Mouse (Mus musculus): Measurements from ENCODE around the gene 2410131K14Rik. TPM values are rescaled to one million over a fixed set of nuclear protein-coding genes. Genes with fewer than 3 reads are reported as not detected.

The 2410131K14Rik gene
- polyA plus RNA-seq, 1 experiment from 2014 or later, result 11.3 TPM

DNA sequence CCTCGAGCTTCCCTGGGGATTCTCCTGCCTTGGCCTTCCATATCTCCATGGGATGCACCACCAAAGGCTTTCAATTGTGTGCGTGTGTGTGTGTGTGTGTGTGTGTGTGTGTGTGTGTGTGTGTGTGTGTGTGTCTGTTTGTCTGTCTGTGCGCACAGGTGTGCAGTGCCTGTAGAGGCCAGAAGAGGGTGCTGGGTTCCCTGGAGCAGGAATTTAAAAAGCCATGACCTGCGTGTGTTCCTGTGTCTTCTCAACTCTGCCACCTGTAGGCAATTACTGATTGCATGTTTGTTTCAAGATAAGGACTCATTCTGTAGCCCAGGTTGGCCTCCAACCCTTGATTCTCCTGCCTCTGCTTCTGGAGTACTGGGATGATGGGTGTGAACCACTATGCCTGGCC is 46.4 kb downstream of the 2410131K14Rik start:
- Histone ChIP-seq H3K4me2 (replicated peaks; ENCODE audit: low read depth, low read length) (no peak overlapping the region), H3K27ac (ENCODE audit: low read depth, low read length) (no peak overlapping the region), H3K9ac (ENCODE audit: low read depth, low read length) (no peak overlapping the region), H3K27me3 (ENCODE audit: control insufficient read depth, insufficient read depth, low read length) (no peaks in the 10 kb centered on the region), H3K9me3 (ENCODE audit: control insufficient read depth, low read length) (no peaks in the 10 kb centered on the region), H3K4me3 (ENCODE audit: low read depth, low read length) (no peak overlapping the region), H3K4me1 (replicated peaks; ENCODE audit: control insufficient read depth, insufficient read depth, low read length) (no peaks in the 10 kb centered on the region), H3K36me3 (ENCODE audit: control insufficient read depth, insufficient read depth, low read length) (no peaks in the 10 kb centered on the region)
- 94% methylated on average over 4 of the region's 4 CpGs for WGBS
- DNase-seq (ENCODE audit: low spot score), result no peak
- no peak for ATAC-seq (ENCODE audit: low FRiP score)

DNA sequence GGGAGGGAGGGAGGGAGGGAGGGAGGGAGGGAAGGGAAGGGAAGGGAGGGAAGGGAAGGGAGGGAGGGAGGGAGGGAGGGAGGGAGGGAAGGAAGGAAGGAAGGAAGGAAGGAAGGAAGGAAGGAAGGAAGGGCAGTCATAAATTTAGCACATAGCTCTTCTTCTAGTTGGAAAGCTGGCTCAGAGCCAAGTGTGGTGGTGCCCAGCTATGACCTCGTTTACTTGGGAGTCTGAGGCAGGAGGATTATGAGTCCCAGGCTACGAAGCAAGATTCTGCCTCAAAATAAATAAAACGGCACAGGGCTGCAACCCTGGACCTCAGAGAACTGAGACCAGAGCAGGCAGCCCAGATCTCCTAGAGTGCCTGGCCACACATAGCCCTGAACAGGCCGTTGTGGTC is 47.4 kb downstream of the 2410131K14Rik start:
- H3K4me3 ChIP-seq (ENCODE audit: low read depth, low read length), result no peak overlapping the region
- ATAC-seq (ENCODE audit: low FRiP score), result no peak
- H3K27ac ChIP-seq (ENCODE audit: low read depth, low read length), result no peak overlapping the region
- H3K4me1 ChIP-seq (replicated peaks; ENCODE audit: control insufficient read depth, insufficient read depth, low read length), result no peaks in the 10 kb centered on the region
- H3K27me3 ChIP-seq (ENCODE audit: control insufficient read depth, insufficient read depth, low read length), result no peaks in the 10 kb centered on the region
- 68% methylated on average over 4 of the region's 4 CpGs for WGBS
- H3K9me3 ChIP-seq (ENCODE audit: control insufficient read depth, low read length), result no peaks in the 10 kb centered on the region
- no peak for DNase-seq (ENCODE audit: low spot score)
- H3K4me2 ChIP-seq (replicated peaks; ENCODE audit: low read depth, low read length), result no peak overlapping the region
- no peaks in the 10 kb centered on the region for H3K36me3 ChIP-seq (ENCODE audit: control insufficient read depth, insufficient read depth, low read length)
- no peak overlapping the region for H3K9ac ChIP-seq (ENCODE audit: low read depth, low read length)

- no peaks in the 10 kb centered on the region for H3K27me3 ChIP-seq (ENCODE audit: control insufficient read depth, insufficient read depth, low read length)
- 46% methylated on average over 23 of the region's 23 CpGs for WGBS
- no peaks in the 10 kb centered on the region for H3K9me3 ChIP-seq (ENCODE audit: control insufficient read depth, low read length)
- H3K4me3 ChIP-seq (ENCODE audit: low read depth, low read length), result no peak overlapping the region
- DNase-seq (ENCODE audit: low spot score) (peak; percentile 51), ATAC-seq (ENCODE audit: low FRiP score) (no peak)
- 0 out of 2 replicates have a peak overlapping the region, but pooled peaks have one; percentile 20 for H3K27ac ChIP-seq (ENCODE audit: low read depth, low read length)
- no peaks in the 10 kb centered on the region for H3K36me3 ChIP-seq (ENCODE audit: control insufficient read depth, insufficient read depth, low read length)
- no peak overlapping the region for H3K4me2 ChIP-seq (replicated peaks; ENCODE audit: low read depth, low read length)
- no peaks in the 10 kb centered on the region for H3K4me1 ChIP-seq (replicated peaks; ENCODE audit: control insufficient read depth, insufficient read depth, low read length)
- no peak overlapping the region for H3K9ac ChIP-seq (ENCODE audit: low read depth, low read length)
These were observed 49.2 kb downstream of the 2410131K14Rik start for GRCm38 (mm10) chr5:118294086-118294864.

- DNase-seq (ENCODE audit: low spot score) (no peak), ATAC-seq (ENCODE audit: low FRiP score) (no peak)
- Histone ChIP-seq H3K27me3 (ENCODE audit: control insufficient read depth, insufficient read depth, low read length) (no peaks in the 10 kb centered on the region), H3K4me1 (replicated peaks; ENCODE audit: control insufficient read depth, insufficient read depth, low read length) (no peaks in the 10 kb centered on the region), H3K9ac (ENCODE audit: low read depth, low read length) (no peak overlapping the region), H3K27ac (ENCODE audit: low read depth, low read length) (no peak overlapping the region), H3K9me3 (ENCODE audit: control insufficient read depth, low read length) (no peaks in the 10 kb centered on the region), H3K36me3 (ENCODE audit: control insufficient read depth, insufficient read depth, low read length) (no peaks in the 10 kb centered on the region), H3K4me3 (ENCODE audit: low read depth, low read length) (no peak overlapping the region), H3K4me2 (replicated peaks; ENCODE audit: low read depth, low read length) (no peak overlapping the region)
- 83% methylated on average over 7 of the region's 7 CpGs for WGBS
These were observed 49.8 kb downstream of the 2410131K14Rik start for GRCm38 (mm10) chr5:118294865-118295258.

GRCm38 (mm10) chr5:118297338-118297746 is 52.3 kb downstream of the 2410131K14Rik start:
- H3K4me3 ChIP-seq (ENCODE audit: low read depth, low read length), result no peak overlapping the region
- ATAC-seq (ENCODE audit: low FRiP score), result no peak
- DNase-seq (ENCODE audit: low spot score), result no peak
- H3K27me3 ChIP-seq (ENCODE audit: control insufficient read depth, insufficient read depth, low read length), result no peaks in the 10 kb centered on the region
- no peaks in the 10 kb centered on the region for H3K36me3 ChIP-seq (ENCODE audit: control insufficient read depth, insufficient read depth, low read length)
- no peaks in the 10 kb centered on the region for H3K4me1 ChIP-seq (replicated peaks; ENCODE audit: control insufficient read depth, insufficient read depth, low read length)
- no peak overlapping the region for H3K4me2 ChIP-seq (replicated peaks; ENCODE audit: low read depth, low read length)
- no peak overlapping the region for H3K27ac ChIP-seq (ENCODE audit: low read depth, low read length)
- H3K9me3 ChIP-seq (ENCODE audit: control insufficient read depth, low read length), result no peaks in the 10 kb centered on the region
- no peak overlapping the region for H3K9ac ChIP-seq (ENCODE audit: low read depth, low read length)
- 31% methylated on average over 12 of the region's 12 CpGs for WGBS

GRCm38 (mm10) chr5:118299720-118300400 is 54.8 kb downstream of the 2410131K14Rik start:
- H3K4me3 ChIP-seq (ENCODE audit: low read depth, low read length), result no peak overlapping the region
- ATAC-seq (ENCODE audit: low FRiP score) (no peak), DNase-seq (ENCODE audit: low spot score) (no peak)
- H3K27me3 ChIP-seq (ENCODE audit: control insufficient read depth, insufficient read depth, low read length), result no peaks in the 10 kb centered on the region
- H3K36me3 ChIP-seq (ENCODE audit: control insufficient read depth, insufficient read depth, low read length), result no peaks in the 10 kb centered on the region
- no peaks in the 10 kb centered on the region for H3K9me3 ChIP-seq (ENCODE audit: control insufficient read depth, low read length)
- no peak overlapping the region for H3K4me2 ChIP-seq (replicated peaks; ENCODE audit: low read depth, low read length)
- 91% methylated on average over 11 of the region's 11 CpGs for WGBS
- H3K9ac ChIP-seq (ENCODE audit: low read depth, low read length), result no peak overlapping the region
- H3K4me1 ChIP-seq (replicated peaks; ENCODE audit: control insufficient read depth, insufficient read depth, low read length), result no peaks in the 10 kb centered on the region
- H3K27ac ChIP-seq (ENCODE audit: low read depth, low read length), result no peak overlapping the region

- H3K4me1 ChIP-seq (replicated peaks; ENCODE audit: control insufficient read depth, insufficient read depth, low read length), result no peaks in the 10 kb centered on the region
- no peak overlapping the region for H3K4me3 ChIP-seq (ENCODE audit: low read depth, low read length)
- no peaks in the 10 kb centered on the region for H3K36me3 ChIP-seq (ENCODE audit: control insufficient read depth, insufficient read depth, low read length)
- H3K27ac ChIP-seq (ENCODE audit: low read depth, low read length), result no peak overlapping the region
- H3K27me3 ChIP-seq (ENCODE audit: control insufficient read depth, insufficient read depth, low read length), result no peaks in the 10 kb centered on the region
- ATAC-seq (ENCODE audit: low FRiP score), result no peak
- no peak overlapping the region for H3K9ac ChIP-seq (ENCODE audit: low read depth, low read length)
- H3K4me2 ChIP-seq (replicated peaks; ENCODE audit: low read depth, low read length), result no peak overlapping the region
- H3K9me3 ChIP-seq (ENCODE audit: control insufficient read depth, low read length), result no peaks in the 10 kb centered on the region
- DNase-seq (ENCODE audit: low spot score), result no peak
- 74% methylated on average over 9 of the region's 9 CpGs for WGBS
These were observed 57.6 kb downstream of the 2410131K14Rik start for GRCm38 (mm10) chr5:118302466-118303155.

GRCm38 (mm10) chr5:118304970-118305618 is 60.1 kb downstream of the 2410131K14Rik start:
- Histone ChIP-seq H3K4me1 (replicated peaks; ENCODE audit: control insufficient read depth, insufficient read depth, low read length) (no peaks in the 10 kb centered on the region), H3K27ac (ENCODE audit: low read depth, low read length) (no peak overlapping the region), H3K9ac (ENCODE audit: low read depth, low read length) (no peak overlapping the region), H3K9me3 (ENCODE audit: control insufficient read depth, low read length) (no peaks in the 10 kb centered on the region), H3K4me3 (ENCODE audit: low read depth, low read length) (no peak overlapping the region), H3K27me3 (ENCODE audit: control insufficient read depth, insufficient read depth, low read length) (no peaks in the 10 kb centered on the region), H3K4me2 (replicated peaks; ENCODE audit: low read depth, low read length) (no peak overlapping the region), H3K36me3 (ENCODE audit: control insufficient read depth, insufficient read depth, low read length) (no peaks in the 10 kb centered on the region)
- no peak for ATAC-seq (ENCODE audit: low FRiP score)
- no peak for DNase-seq (ENCODE audit: low spot score)
- 88% methylated on average over 19 of the region's 19 CpGs for WGBS
